In the genomic region with DNA sequence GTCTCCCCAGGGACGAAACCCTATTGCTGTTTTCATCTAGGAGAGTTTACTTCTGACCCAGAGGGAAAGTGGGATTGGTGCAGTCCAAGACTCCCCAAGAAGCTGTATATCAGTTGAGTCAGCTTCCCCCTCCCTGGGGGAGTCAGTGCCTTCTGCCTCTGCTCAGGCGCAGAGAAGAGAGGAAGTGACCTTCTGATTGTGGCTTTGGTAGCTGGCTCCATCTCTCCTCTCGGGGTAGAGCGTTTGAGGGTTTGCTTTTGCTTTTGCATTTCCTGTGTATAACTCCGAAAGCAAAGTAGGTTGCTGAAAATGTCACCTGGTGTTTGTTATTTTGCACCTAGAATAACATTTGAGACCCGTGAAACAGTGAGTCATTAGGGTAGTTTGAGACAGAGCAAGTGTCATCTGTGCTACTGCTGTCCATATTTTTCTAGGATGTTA, we compare ENCODE assay signal across 10 mouse cellular contexts. TPM values are rescaled to one million over a fixed set of nuclear protein-coding genes. Genes with fewer than 3 reads are reported as not detected.
DNase-seq lines count a peak whose midpoint lies in the region; ATAC-seq and TF ChIP-seq lines count a peak whose summit lies in the region.
"Had no signal": no experiment of that assay in that cellular context is flagged by ENCODE, and none has a peak within 500 bp of the region (broad histone marks: within the 10 kb centered on the region; RNA-seq: fewer than 3 reads in every experiment).

No protein-coding gene starts in this region.

- no peak for ATAC-seq in lung, postnatal 0 days
- ATAC-seq in heart, embryonic 12.5 days (ENCODE audit: insufficient number of reproducible peaks, low FRiP score): no peak
- no peak for ATAC-seq in forebrain, embryonic 15.5 days (replicated peaks)
- ATAC-seq: midbrain, embryonic 13.5 days had no signal

- H3K4me1 ChIP-seq in lung, postnatal 0 days (ENCODE audit: insufficient read depth, low read depth, low read length): peaks cover 5% of the 10 kb centered on the region; the same call in 1 of the 2 replicates
- peaks cover 57% of the 10 kb centered on the region for H3K4me1 ChIP-seq in heart, embryonic 12.5 days (replicated peaks)
- peaks cover 9% of the 10 kb centered on the region for H3K4me1 ChIP-seq in forebrain, embryonic 15.5 days

- DNase-seq in lung, postnatal 10 days: peak; percentile 36
- DNase-seq in lung, postnatal 0 days (ENCODE audit: low spot score): no peak
- DNase-seq in lung, postnatal 36 days: peak; percentile 61
- peak; percentile 74 to 83 for DNase-seq in thymus, postnatal 36 days
- no peak for DNase-seq in cerebellum, postnatal 10 days
- no peak for DNase-seq in gastrocnemius, adult 18-20 months (ENCODE audit: low spot score)
- DNase-seq: gastrocnemius, postnatal 36 days had no signal

- no peak for TF ChIP-seq EP300 in lung, postnatal 0 days (IDR thresholded peaks at IDR 0.05)

- no peaks in the 10 kb centered on the region for H3K36me3 ChIP-seq in lung, postnatal 0 days (ENCODE audit: insufficient read depth, low read length)
- H3K36me3 ChIP-seq in heart, embryonic 12.5 days: no peaks in the 10 kb centered on the region
- H3K36me3 ChIP-seq in forebrain, embryonic 15.5 days: no peaks in the 10 kb centered on the region
- H3K36me3 ChIP-seq: midbrain, embryonic 13.5 days had no signal

- H3K27me3 ChIP-seq in lung, postnatal 0 days (replicated peaks; ENCODE audit: insufficient read depth, low read length): no peaks in the 10 kb centered on the region
- H3K27me3 ChIP-seq in heart, embryonic 12.5 days (replicated peaks): no peaks in the 10 kb centered on the region
- no peaks in the 10 kb centered on the region for H3K27me3 ChIP-seq in forebrain, embryonic 15.5 days
- H3K27me3 ChIP-seq: midbrain, embryonic 13.5 days had no signal

- no peak overlapping the region for H3K4me3 ChIP-seq in lung, postnatal 0 days (ENCODE audit: low read depth, low read length)
- no peak overlapping the region for H3K4me3 ChIP-seq in heart, embryonic 12.5 days
- no peak overlapping the region for H3K4me3 ChIP-seq in forebrain, embryonic 15.5 days
- H3K4me3 ChIP-seq: midbrain, embryonic 13.5 days had no signal

- no peak overlapping the region for H3K27ac ChIP-seq in lung, postnatal 0 days (ENCODE audit: low read length)
- 0 out of 2 replicates have a peak overlapping the region, but pooled peaks have one; percentile 3 for H3K27ac ChIP-seq in heart, embryonic 12.5 days (ENCODE audit: poor library complexity, severe bottlenecking)
- H3K27ac ChIP-seq in forebrain, embryonic 15.5 days (replicated peaks): no peak overlapping the region
- H3K27ac ChIP-seq: midbrain, embryonic 13.5 days had no signal

- H3K9ac ChIP-seq in lung, postnatal 0 days (replicated peaks; ENCODE audit: low read depth): no peak overlapping the region
- H3K9ac ChIP-seq in heart, embryonic 12.5 days: 0 out of 2 replicates have a peak overlapping the region, but pooled peaks have one; percentile 26
- H3K9ac ChIP-seq in forebrain, embryonic 15.5 days (replicated peaks): no peak overlapping the region
- H3K9ac ChIP-seq: midbrain, embryonic 13.5 days had no signal

- H3K9me3 ChIP-seq in lung, postnatal 0 days (ENCODE audit: low read length): no peaks in the 10 kb centered on the region
- no peaks in the 10 kb centered on the region for H3K9me3 ChIP-seq in heart, embryonic 12.5 days (replicated peaks)
- H3K9me3 ChIP-seq in forebrain, embryonic 15.5 days: no peaks in the 10 kb centered on the region
- H3K9me3 ChIP-seq: midbrain, embryonic 13.5 days had no signal

- no peak for TF ChIP-seq CTCF in lung, postnatal 0 days (IDR thresholded peaks at IDR 0.05)

- H3K4me2 ChIP-seq in lung, postnatal 0 days (replicated peaks; ENCODE audit: low read depth, low read length): no peak overlapping the region
- no peak overlapping the region for H3K4me2 ChIP-seq in heart, embryonic 12.5 days
- no peak overlapping the region for H3K4me2 ChIP-seq in forebrain, embryonic 15.5 days (replicated peaks)
- H3K4me2 ChIP-seq: midbrain, embryonic 13.5 days had no signal

- 49% methylated on average over 6 of the region's 6 CpGs for WGBS in lung, postnatal 0 days
- 56% methylated on average over 6 of the region's 6 CpGs for WGBS in heart, embryonic 12.5 days
- 92% methylated on average over 6 of the region's 6 CpGs for WGBS in forebrain, embryonic 15.5 days

RNA-seq across cellular contexts. Expression of gene Rapgef1, which starts 42.3 kb away (rescaled TPM):
- polyA plus RNA-seq in lung, postnatal 0 days (2015; fragmentation: Nextera tagmentation; extraction: Ambion mirVana): 10.6 and 11.4 TPM in 2 replicates
- 13.2 and 14.5 TPM in 2 replicates for polyA plus RNA-seq in heart, embryonic 12.5 days (2016; fragmentation: Nextera tagmentation; extraction: Ambion mirVana)
- polyA plus RNA-seq in forebrain, embryonic 15.5 days (2015; fragmentation: Nextera tagmentation; extraction: Ambion mirVana): 22.3 and 27.0 TPM in 2 replicates
- 100 to 1,000 TPM; 137 to 155 TPM for total RNA-seq in gastrocnemius, adult 18-20 months (2021)

Comparison
In these comparisons a context has a peak if more than half of its experiments do, and no peak if none do; other contexts are left out.
1. DNase-seq: peak in lung, postnatal 10 days (single experiment), lung, postnatal 36 days (single experiment) and thymus, postnatal 36 days (2 of 2); none in lung, postnatal 0 days (single experiment), cerebellum, postnatal 10 days (0 of 2) and gastrocnemius, adult 18-20 months (single experiment).